Mouse (Mus musculus): ENCODE measurements around the gene Ccdc84. TPM values are rescaled to one million over a fixed set of nuclear protein-coding genes. Genes with fewer than 3 reads are reported as not detected.
A peak's percentile ranks its signal among the peaks of the same experiment; 100 is the strongest.

Gene Ccdc84
- polyA plus RNA-seq, 1 experiment from 2014 or later = 29.2 TPM

DNA sequence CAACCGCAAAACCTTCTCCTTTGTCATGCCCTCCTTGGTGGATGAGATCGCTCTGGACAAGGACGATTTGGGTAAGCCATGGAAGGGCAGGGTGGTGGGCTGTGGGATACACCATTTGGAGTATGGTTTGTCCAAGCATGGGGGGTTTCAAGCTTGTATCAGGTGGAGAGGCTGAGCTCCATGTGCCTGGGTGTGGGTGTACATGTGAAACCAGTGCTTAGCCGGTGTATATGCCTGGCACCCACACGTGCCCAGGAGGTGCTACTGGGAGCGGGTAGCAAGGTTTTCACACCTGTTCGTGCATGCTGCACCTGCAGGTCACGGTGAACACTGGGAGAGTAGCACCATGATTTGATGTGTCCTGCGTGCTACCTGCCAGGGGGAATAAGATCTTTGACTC, 19.8 kb downstream of the Ccdc84 start:
- 67% methylated on average over 9 of the region's 9 CpGs for WGBS
- ATAC-seq (replicated peaks; ENCODE audit: low FRiP score, low read depth) = no peak
- Histone ChIP-seq H3K27me3 (ENCODE audit: insufficient read depth, low read length) (no peaks in the 10 kb centered on the region), H3K4me1 (replicated peaks; ENCODE audit: insufficient read depth, low read length) (peaks cover 11% of the 10 kb centered on the region; the same call in 1 of the 2 replicates), H3K36me3 (ENCODE audit: insufficient read depth, low read length) (peaks cover 37% of the 10 kb centered on the region), H3K27ac (peak overlapping the region; percentile 91), H3K9me3 (replicated peaks; ENCODE audit: low read length) (no peaks in the 10 kb centered on the region), H3K4me3 (replicated peaks; ENCODE audit: low read depth, low read length) (peak overlapping the region; percentile 69; the same call in 1 of the 2 replicates), H3K4me2 (ENCODE audit: low read length) (peak overlapping the region; percentile 99), H3K9ac (ENCODE audit: low read depth, low read length) (peak overlapping the region; percentile 44)
- no peak for DNase-seq (ENCODE audit: low spot score)
- TF ChIP-seq CTCF (IDR thresholded peaks at IDR 0.05; ENCODE audit: low read depth) = no peak

- Histone ChIP-seq H3K4me3 (replicated peaks; ENCODE audit: low read depth, low read length) (peak overlapping the region; percentile 69), H3K27me3 (ENCODE audit: insufficient read depth, low read length) (no peaks in the 10 kb centered on the region), H3K4me2 (ENCODE audit: low read length) (peak overlapping the region; percentile 99), H3K9ac (ENCODE audit: low read depth, low read length) (peak overlapping the region; percentile 44), H3K27ac (peak overlapping the region; percentile 91), H3K4me1 (replicated peaks; ENCODE audit: insufficient read depth, low read length) (peaks cover 11% of the 10 kb centered on the region; the same call in 1 of the 2 replicates), H3K36me3 (ENCODE audit: insufficient read depth, low read length) (peaks cover 33% of the 10 kb centered on the region), H3K9me3 (replicated peaks; ENCODE audit: low read length) (no peaks in the 10 kb centered on the region)
- no peak for TF ChIP-seq CTCF (IDR thresholded peaks at IDR 0.05; ENCODE audit: low read depth)
- ATAC-seq (replicated peaks; ENCODE audit: low FRiP score, low read depth) (peak; percentile 37), DNase-seq (ENCODE audit: low spot score) (peak; percentile 61)
- WGBS = 12% methylated on average over 4 of the region's 4 CpGs
Measured at GRCm38 (mm10) chr9:44398087-44398486, 20.3 kb downstream of the Ccdc84 start.

- Histone ChIP-seq H3K27me3 (ENCODE audit: insufficient read depth, low read length) (no peaks in the 10 kb centered on the region), H3K36me3 (ENCODE audit: insufficient read depth, low read length) (peaks cover 22% of the 10 kb centered on the region), H3K4me2 (ENCODE audit: low read length) (peak within 1 kb of the TSS; percentile 99), H3K4me3 (replicated peaks; ENCODE audit: low read depth, low read length) (peak within 1 kb of the TSS; percentile 69), H3K9me3 (replicated peaks; ENCODE audit: low read length) (no peaks in the 10 kb centered on the region), H3K27ac (peak within 1 kb of the TSS; percentile 91), H3K4me1 (replicated peaks; ENCODE audit: insufficient read depth, low read length) (peaks cover 11% of the 10 kb centered on the region; the same call in 1 of the 2 replicates), H3K9ac (ENCODE audit: low read depth, low read length) (peak within 1 kb of the TSS; percentile 75)
- TF ChIP-seq CTCF (IDR thresholded peaks at IDR 0.05; ENCODE audit: low read depth) = peak; percentile 41; the same call in 1 of the 2 replicates
- peak; percentile 93 for ATAC-seq (replicated peaks; ENCODE audit: low FRiP score, low read depth)
- under 1% methylated on average over 43 of the region's 43 CpGs for WGBS
- peak; percentile 96 for DNase-seq (ENCODE audit: low spot score)
Measured at GRCm38 (mm10) chr9:44396684-44397411, 21.5 kb downstream of the Ccdc84 start, which contains the start of gene Slc37a4. Gene Slc37a4 (plus strand): TSS chr9:44396852.

DNA sequence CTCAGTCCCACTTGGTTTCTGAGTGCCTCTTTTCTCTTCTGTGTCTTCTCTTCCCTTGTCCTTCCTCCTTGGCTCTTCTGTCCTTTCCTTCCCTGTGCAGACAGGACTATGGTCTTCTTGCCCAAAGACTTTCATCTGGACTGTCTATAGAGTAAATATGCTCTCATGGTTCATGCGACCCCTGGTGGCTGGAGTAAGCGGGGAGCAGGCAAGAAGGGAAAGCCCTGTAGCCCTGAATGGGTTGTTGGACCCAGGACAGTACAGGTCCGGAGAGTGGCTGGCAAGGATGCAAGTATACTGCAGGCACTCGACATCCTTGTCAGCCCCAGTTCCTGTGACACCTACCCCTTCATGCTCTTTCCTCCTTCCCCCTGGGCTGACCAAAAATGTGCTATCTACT, 26.9 kb downstream of the Ccdc84 start:
- H3K9ac ChIP-seq (ENCODE audit: low read depth, low read length) = no peak overlapping the region
- H3K4me3 ChIP-seq (replicated peaks; ENCODE audit: low read depth, low read length) = no peak overlapping the region
- DNase-seq (ENCODE audit: low spot score) = peak; percentile 77
- no peaks in the 10 kb centered on the region for H3K9me3 ChIP-seq (replicated peaks; ENCODE audit: low read length)
- H3K4me1 ChIP-seq (replicated peaks; ENCODE audit: insufficient read depth, low read length) = no peaks in the 10 kb centered on the region
- WGBS = 42% methylated on average over 4 of the region's 4 CpGs
- no peaks in the 10 kb centered on the region for H3K27me3 ChIP-seq (ENCODE audit: insufficient read depth, low read length)
- H3K4me2 ChIP-seq (ENCODE audit: low read length) = no peak overlapping the region
- no peak overlapping the region for H3K27ac ChIP-seq
- 0 out of 2 replicates have a peak, but pooled peaks have one; percentile 15 for ATAC-seq (replicated peaks; ENCODE audit: low FRiP score, low read depth)
- H3K36me3 ChIP-seq (ENCODE audit: insufficient read depth, low read length) = peaks cover 32% of the 10 kb centered on the region
- peak; percentile 92 for TF ChIP-seq CTCF (IDR thresholded peaks at IDR 0.05; ENCODE audit: low read depth)

- no peaks in the 10 kb centered on the region for H3K4me1 ChIP-seq (replicated peaks; ENCODE audit: insufficient read depth, low read length)
- no peaks in the 10 kb centered on the region for H3K9me3 ChIP-seq (replicated peaks; ENCODE audit: low read length)
- no peak overlapping the region for H3K4me3 ChIP-seq (replicated peaks; ENCODE audit: low read depth, low read length)
- DNase-seq (ENCODE audit: low spot score) (peak; percentile 63), ATAC-seq (replicated peaks; ENCODE audit: low FRiP score, low read depth) (no peak)
- peak; percentile 71 for TF ChIP-seq CTCF (IDR thresholded peaks at IDR 0.05; ENCODE audit: low read depth)
- WGBS = 56% methylated on average over 8 of the region's 8 CpGs
- H3K9ac ChIP-seq (ENCODE audit: low read depth, low read length) = no peak overlapping the region
- no peak overlapping the region for H3K27ac ChIP-seq
- H3K4me2 ChIP-seq (ENCODE audit: low read length) = no peak overlapping the region
- H3K27me3 ChIP-seq (ENCODE audit: insufficient read depth, low read length) = no peaks in the 10 kb centered on the region
- peaks cover 54% of the 10 kb centered on the region for H3K36me3 ChIP-seq (ENCODE audit: insufficient read depth, low read length)
Measured at GRCm38 (mm10) chr9:44389273-44389672, 29.1 kb downstream of the Ccdc84 start.

GRCm38 (mm10) chr9:44387221-44387620, 31.1 kb downstream of the Ccdc84 start:
- ATAC-seq (replicated peaks; ENCODE audit: low FRiP score, low read depth) (no peak), DNase-seq (ENCODE audit: low spot score) (no peak)
- H3K4me2 ChIP-seq (ENCODE audit: low read length) = no peak overlapping the region
- H3K9ac ChIP-seq (ENCODE audit: low read depth, low read length) = no peak overlapping the region
- no peaks in the 10 kb centered on the region for H3K9me3 ChIP-seq (replicated peaks; ENCODE audit: low read length)
- peaks cover 75% of the 10 kb centered on the region for H3K36me3 ChIP-seq (ENCODE audit: insufficient read depth, low read length)
- no peaks in the 10 kb centered on the region for H3K27me3 ChIP-seq (ENCODE audit: insufficient read depth, low read length)
- no peaks in the 10 kb centered on the region for H3K4me1 ChIP-seq (replicated peaks; ENCODE audit: insufficient read depth, low read length)
- H3K4me3 ChIP-seq (replicated peaks; ENCODE audit: low read depth, low read length) = no peak overlapping the region
- no peak for TF ChIP-seq CTCF (IDR thresholded peaks at IDR 0.05; ENCODE audit: low read depth)
- no peak overlapping the region for H3K27ac ChIP-seq
- WGBS = 91% methylated on average over 3 of the region's 3 CpGs

All from kidney, postnatal 0 days (tissue).